In genomic region chr11:120269498-120270104, GRCm38 (mm10) we compare ENCODE assay signal across 8 mouse cellular contexts. TPM values are rescaled to one million over a fixed set of nuclear protein-coding genes. Genes with fewer than 3 reads are reported as not detected.
DNase-seq lines count a peak whose midpoint lies in the region; ATAC-seq lines count a peak whose summit lies in the region.

No protein-coding gene starts in this region.

- ATAC-seq in frontal cortex, adult (ENCODE audit: low TSS enrichment), result 0 out of 2 replicates have a peak, but pooled peaks have one; percentile 21
- peak; percentile 40; the same call in 1 of the 2 replicates for ATAC-seq in hindbrain, embryonic 16.5 days
- ATAC-seq in megakaryocyte progenitor cell, adult 5-6 weeks (replicated peaks; ENCODE audit: poor library complexity), result 0 out of 2 replicates have a peak, but pooled peaks have one; percentile 28
- no peak for ATAC-seq in inflammation-experienced regulatory T-cells, adult 6 months

- H3K36me3 ChIP-seq in hindbrain, embryonic 16.5 days (ENCODE audit: control insufficient read depth, insufficient read depth, low read length), result peaks cover 20% of the 10 kb centered on the region

- no peaks in the 10 kb centered on the region for H3K9me3 ChIP-seq in hindbrain, embryonic 16.5 days (ENCODE audit: control insufficient read depth, low read length)

- H3K27ac ChIP-seq in hindbrain, embryonic 16.5 days (ENCODE audit: low read depth, low read length), result no peak overlapping the region

- 45% methylated on average over 8 of the region's 8 CpGs for WGBS in hindbrain, embryonic 16.5 days

- peaks cover 2% of the 10 kb centered on the region; the same call in 1 of the 2 replicates for H3K27me3 ChIP-seq in hindbrain, embryonic 16.5 days (replicated peaks; ENCODE audit: control insufficient read depth, insufficient read depth, low read length)

- DNase-seq in frontal cortex, postnatal 10 days (ENCODE audit: low spot score in 2 of 2), result no peak
- DNase-seq in right cerebral cortex, postnatal 10 days (ENCODE audit: low spot score in 2 of 2), result peak; percentile 71 to 72
- DNase-seq in right cerebral cortex, postnatal 36 days (ENCODE audit: low spot score in 2 of 2), result no peak
- no peak for DNase-seq in spleen, postnatal 10 days (ENCODE audit: low spot score in 2 of 2)

- no peak overlapping the region for H3K4me2 ChIP-seq in hindbrain, embryonic 16.5 days (ENCODE audit: low read length)

- H3K4me3 ChIP-seq in hindbrain, embryonic 16.5 days (ENCODE audit: low read length), result no peak overlapping the region

- peaks cover 22% of the 10 kb centered on the region for H3K4me1 ChIP-seq in hindbrain, embryonic 16.5 days (ENCODE audit: control insufficient read depth, insufficient read depth, low read depth, low read length)

- no peak overlapping the region for H3K9ac ChIP-seq in hindbrain, embryonic 16.5 days (ENCODE audit: low read depth, low read length)

RNA-seq across cellular contexts. Expression of gene Bahcc1, which starts 36.9 kb away (rescaled TPM):
- polyA plus RNA-seq in hindbrain, embryonic 16.5 days (2015; fragmentation: Nextera tagmentation; extraction: Ambion mirVana), result 7.8 and 9.7 TPM in 2 replicates
- total RNA-seq in megakaryocyte progenitor cell, adult 5-6 weeks (2015), result 12.1 and 17.2 TPM in 2 replicates
- 3.9 and 5.4 TPM in 2 replicates for total RNA-seq in megakaryocyte progenitor cell, adult 5-6 weeks (2017)
- polyA plus RNA-seq in inflammation-experienced regulatory T-cells, adult 6 months (2017; shearing (Covaris generic)), result not detected

Comparison
In these comparisons a context has a peak if more than half of its experiments do, and no peak if none do; other contexts are left out.
1. DNase-seq: peak in right cerebral cortex, postnatal 10 days (2 of 2); none in frontal cortex, postnatal 10 days (0 of 2), right cerebral cortex, postnatal 36 days (0 of 2) and spleen, postnatal 10 days (0 of 2).